Mouse (Mus musculus) bone marrow, adult 2 months (tissue): ENCODE measurements around the gene Mis18bp1.
"Not testable (repeated sequence)": the region's sequence is repeated elsewhere in the genome, so short reads cannot be mapped to it uniquely, and the experiment has no call there.

Experiments
- CTCF ChIP-seq: fragments of 200-500 bp; IDR thresholded peaks from 2 replicates; pipeline ENCODE4 v1.5.1; 2011; ENCODE audit warnings: low read length, control low read depth; ENCODE audit not compliant: control insufficient read depth, insufficient read depth
- POLR2A ChIP-seq: fragments of 200-500 bp; IDR thresholded peaks from 2 replicates; pipeline ENCODE4 v1.6.1; 2011; ENCODE audit warnings: low read depth, mild to moderate bottlenecking, control low read depth, low read length, borderline replicate concordance; ENCODE audit not compliant: control insufficient read depth

DNA sequence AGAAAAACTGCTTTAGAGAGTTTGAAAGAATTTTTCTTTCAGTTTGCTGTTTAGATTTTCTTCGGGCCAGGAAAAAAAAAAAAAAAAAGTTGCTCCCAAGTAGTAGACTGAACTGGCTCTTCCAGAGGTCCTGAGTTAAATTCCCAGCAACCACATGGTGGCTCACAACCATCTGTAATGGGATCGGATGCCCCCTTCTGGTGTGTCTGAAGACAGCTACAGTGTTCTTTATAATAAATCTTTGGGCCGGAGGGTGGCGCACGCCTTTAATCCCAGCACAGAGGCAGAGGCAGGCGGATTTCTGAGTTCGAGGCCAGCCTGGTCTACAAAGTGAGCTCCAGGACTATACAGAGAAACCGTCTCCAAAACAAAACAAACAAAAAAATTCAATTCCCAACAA is 555 bp upstream of the Mis18bp1 start:
- TF ChIP-seq POLR2A, result not testable (repeated sequence)
- 0 out of 2 replicates have a peak, but pooled peaks have one; percentile 1 for TF ChIP-seq CTCF
